Mouse (Mus musculus): Measurements from ENCODE around the gene Nos1ap. TPM values are rescaled to one million over a fixed set of nuclear protein-coding genes. Genes with fewer than 3 reads are reported as not detected.

Nos1ap gene
- polyA plus RNA-seq, 1 experiment from 2014 or later = 14.6 TPM

DNA sequence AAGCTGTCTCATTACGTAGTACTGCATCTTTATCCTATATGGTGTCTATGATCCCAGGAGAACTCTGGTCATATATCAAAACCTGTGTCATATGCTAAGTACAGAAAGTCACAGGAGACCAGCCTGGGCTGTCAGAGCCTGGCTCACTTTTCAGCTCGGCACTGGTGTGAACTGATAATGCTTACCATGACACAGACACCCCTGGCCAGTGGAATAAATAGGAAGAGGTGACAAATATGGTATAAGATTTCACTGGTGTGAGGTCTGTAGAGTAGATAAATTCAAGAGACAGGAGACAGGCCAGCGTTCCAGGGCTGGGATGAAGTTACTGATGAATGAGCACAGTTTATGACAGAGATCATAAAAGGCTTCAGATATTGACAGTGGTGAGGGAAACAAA is 84.6 kb downstream of the Nos1ap start:
- Histone ChIP-seq H3K4me3 (ENCODE audit: low read length) (no peak overlapping the region), H3K36me3 (ENCODE audit: control insufficient read depth, insufficient read depth) (no peaks in the 10 kb centered on the region), H3K4me2 (ENCODE audit: low read depth, low read length) (no peak overlapping the region), H3K27ac (ENCODE audit: low read length) (no peak overlapping the region), H3K27me3 (ENCODE audit: control insufficient read depth, insufficient read depth, low read length) (no peaks in the 10 kb centered on the region), H3K9me3 (replicated peaks; ENCODE audit: control insufficient read depth, low read length) (no peaks in the 10 kb centered on the region), H3K4me1 (ENCODE audit: control insufficient read depth, insufficient read depth, low read length) (peaks cover 48% of the 10 kb centered on the region), H3K9ac (ENCODE audit: low read length) (no peak overlapping the region)
- 37% methylated on average over 3 of the region's 3 CpGs for WGBS
- ATAC-seq (replicated peaks; ENCODE audit: extremely low read depth, insufficient read depth, low FRiP score) = no peak; the same call in 1 of the 2 replicates

DNA sequence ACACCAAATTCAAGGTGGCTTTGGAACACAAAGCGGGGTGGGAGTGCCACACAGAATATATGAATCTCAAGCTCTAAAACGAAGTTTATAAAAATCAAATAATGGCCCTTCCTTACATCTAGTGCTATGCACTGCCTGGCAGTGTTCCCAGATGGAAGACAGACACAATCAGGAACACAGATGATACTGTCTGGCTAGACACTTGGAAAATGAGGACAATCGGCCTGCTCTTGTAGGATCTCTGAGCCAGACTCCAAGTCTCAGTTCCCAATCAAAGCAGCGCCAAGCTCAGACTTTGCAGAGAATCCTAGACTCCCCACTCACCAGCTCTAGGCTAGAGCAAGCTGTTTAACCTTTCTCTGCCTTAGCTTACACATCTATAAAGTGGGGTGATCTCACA is 85.3 kb downstream of the Nos1ap start:
- Histone ChIP-seq H3K4me3 (ENCODE audit: low read length) (no peak overlapping the region), H3K36me3 (ENCODE audit: control insufficient read depth, insufficient read depth) (no peaks in the 10 kb centered on the region), H3K9ac (ENCODE audit: low read length) (no peak overlapping the region), H3K9me3 (replicated peaks; ENCODE audit: control insufficient read depth, low read length) (no peaks in the 10 kb centered on the region), H3K4me1 (ENCODE audit: control insufficient read depth, insufficient read depth, low read length) (peaks cover 51% of the 10 kb centered on the region), H3K4me2 (ENCODE audit: low read depth, low read length) (no peak overlapping the region), H3K27me3 (ENCODE audit: control insufficient read depth, insufficient read depth, low read length) (no peaks in the 10 kb centered on the region), H3K27ac (ENCODE audit: low read length) (no peak overlapping the region; the same call in 1 of the 2 replicates)
- 55% methylated on average over 4 of the region's 4 CpGs for WGBS
- ATAC-seq (replicated peaks; ENCODE audit: extremely low read depth, insufficient read depth, low FRiP score) = no peak

DNA sequence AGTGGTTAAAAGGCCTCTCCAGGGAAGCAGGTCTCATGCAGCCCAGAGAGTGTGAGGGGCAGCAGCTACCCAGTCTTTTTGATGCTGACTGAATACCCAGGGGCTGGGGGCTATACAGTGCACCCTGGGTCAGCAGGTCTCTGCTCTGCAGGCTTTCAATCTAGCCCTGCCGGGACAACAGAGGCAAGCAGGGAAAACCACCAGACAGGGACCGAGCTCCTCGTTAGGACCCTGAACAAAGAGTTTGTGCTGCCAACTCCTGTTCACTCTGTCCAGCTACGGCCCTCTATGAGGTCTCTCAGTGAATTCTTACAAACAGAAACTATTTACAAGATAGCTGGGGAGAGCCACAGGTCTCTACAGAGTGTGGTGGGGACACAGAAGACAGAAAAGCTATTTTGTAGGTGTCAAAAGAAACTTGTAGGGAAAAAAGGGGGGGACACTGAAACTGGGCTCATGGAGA is 86.4 kb downstream of the Nos1ap start:
- H3K4me2 ChIP-seq (ENCODE audit: low read depth, low read length) = no peak overlapping the region
- H3K27me3 ChIP-seq (ENCODE audit: control insufficient read depth, insufficient read depth, low read length) = no peaks in the 10 kb centered on the region
- peak overlapping the region; percentile 9 for H3K27ac ChIP-seq (ENCODE audit: low read length)
- no peaks in the 10 kb centered on the region for H3K36me3 ChIP-seq (ENCODE audit: control insufficient read depth, insufficient read depth)
- 46% methylated on average over 4 of the region's 4 CpGs for WGBS
- no peaks in the 10 kb centered on the region for H3K9me3 ChIP-seq (replicated peaks; ENCODE audit: control insufficient read depth, low read length)
- no peak for ATAC-seq (replicated peaks; ENCODE audit: extremely low read depth, insufficient read depth, low FRiP score)
- peaks cover 55% of the 10 kb centered on the region for H3K4me1 ChIP-seq (ENCODE audit: control insufficient read depth, insufficient read depth, low read length)
- no peak overlapping the region for H3K4me3 ChIP-seq (ENCODE audit: low read length)
- H3K9ac ChIP-seq (ENCODE audit: low read length) = peak overlapping the region; percentile 1; the same call in 1 of the 2 replicates

DNA sequence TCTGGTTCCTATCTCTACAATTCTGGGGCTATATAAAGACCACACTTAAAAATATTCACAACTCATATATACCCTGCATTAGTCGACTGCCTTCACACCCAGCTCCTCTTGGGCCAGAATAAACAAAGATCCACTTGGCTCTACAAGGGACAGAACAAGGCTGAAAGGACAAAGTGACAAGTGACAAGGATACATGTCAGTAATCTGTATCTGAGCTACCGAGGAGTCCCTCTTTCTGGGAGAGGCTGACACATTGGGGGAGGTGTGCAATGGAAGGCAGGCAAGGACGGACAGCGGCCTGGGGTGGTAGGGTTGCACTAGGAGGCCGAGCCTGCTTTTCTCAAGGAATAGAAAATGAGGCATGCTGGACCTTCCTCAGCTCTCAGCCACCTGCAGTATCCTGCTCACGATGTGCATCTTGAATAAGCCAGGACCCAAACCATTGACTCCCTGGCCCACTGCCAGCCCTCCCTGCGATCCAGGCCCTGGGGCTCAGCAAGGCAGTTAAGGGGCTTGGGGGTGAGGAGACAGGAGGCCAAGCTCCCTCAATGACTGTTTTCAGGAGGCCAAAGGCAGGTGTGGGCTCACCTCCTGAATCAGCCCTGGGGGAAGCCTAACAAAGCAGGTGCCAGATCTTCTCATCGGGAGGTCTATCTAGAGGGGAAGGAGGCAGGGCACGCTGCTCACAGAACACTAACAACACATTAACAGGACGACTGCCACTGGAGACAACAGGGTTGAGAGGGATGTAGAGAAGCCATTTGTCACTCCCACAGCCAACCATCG is 87.0 kb downstream of the Nos1ap start:
- Histone ChIP-seq H3K36me3 (ENCODE audit: control insufficient read depth, insufficient read depth) (no peaks in the 10 kb centered on the region), H3K4me1 (ENCODE audit: control insufficient read depth, insufficient read depth, low read length) (peaks cover 61% of the 10 kb centered on the region), H3K4me2 (ENCODE audit: low read depth, low read length) (peak overlapping the region; percentile 6; the same call in 1 of the 2 replicates), H3K9me3 (replicated peaks; ENCODE audit: control insufficient read depth, low read length) (no peaks in the 10 kb centered on the region), H3K9ac (ENCODE audit: low read length) (peak overlapping the region; percentile 1; the same call in 1 of the 2 replicates), H3K4me3 (ENCODE audit: low read length) (no peak overlapping the region), H3K27me3 (ENCODE audit: control insufficient read depth, insufficient read depth, low read length) (no peaks in the 10 kb centered on the region), H3K27ac (ENCODE audit: low read length) (peak overlapping the region; percentile 9)
- 28% methylated on average over 11 of the region's 11 CpGs for WGBS
- ATAC-seq (replicated peaks; ENCODE audit: extremely low read depth, insufficient read depth, low FRiP score) = no peak

DNA sequence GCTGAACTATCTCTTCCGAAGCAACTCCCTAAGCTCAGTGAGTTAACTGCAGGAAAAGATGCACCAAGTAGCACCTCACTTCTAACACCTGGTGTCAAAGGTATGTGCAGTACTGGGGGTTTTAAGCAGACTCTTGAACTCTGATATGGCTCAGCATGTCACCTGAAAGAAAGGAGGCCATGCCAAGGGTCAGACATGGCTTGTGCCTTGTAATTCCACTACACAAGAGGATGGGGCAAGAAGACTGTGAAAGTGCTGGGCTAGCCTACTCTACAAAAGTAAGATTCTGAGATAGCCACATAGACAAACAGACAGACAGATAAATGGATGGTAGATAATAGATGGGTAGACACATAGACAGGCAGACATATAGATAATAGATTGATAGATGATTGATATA is 87.7 kb downstream of the Nos1ap start:
- Histone ChIP-seq H3K9me3 (replicated peaks; ENCODE audit: control insufficient read depth, low read length) (no peaks in the 10 kb centered on the region), H3K4me1 (ENCODE audit: control insufficient read depth, insufficient read depth, low read length) (peaks cover 61% of the 10 kb centered on the region), H3K9ac (ENCODE audit: low read length) (no peak overlapping the region), H3K27me3 (ENCODE audit: control insufficient read depth, insufficient read depth, low read length) (no peaks in the 10 kb centered on the region), H3K4me2 (ENCODE audit: low read depth, low read length) (no peak overlapping the region), H3K4me3 (ENCODE audit: low read length) (no peak overlapping the region), H3K36me3 (ENCODE audit: control insufficient read depth, insufficient read depth) (no peaks in the 10 kb centered on the region), H3K27ac (ENCODE audit: low read length) (no peak overlapping the region)
- no peak for ATAC-seq (replicated peaks; ENCODE audit: extremely low read depth, insufficient read depth, low FRiP score)
- WGBS = 67% methylated on average over 1 of the region's 1 CpGs

DNA sequence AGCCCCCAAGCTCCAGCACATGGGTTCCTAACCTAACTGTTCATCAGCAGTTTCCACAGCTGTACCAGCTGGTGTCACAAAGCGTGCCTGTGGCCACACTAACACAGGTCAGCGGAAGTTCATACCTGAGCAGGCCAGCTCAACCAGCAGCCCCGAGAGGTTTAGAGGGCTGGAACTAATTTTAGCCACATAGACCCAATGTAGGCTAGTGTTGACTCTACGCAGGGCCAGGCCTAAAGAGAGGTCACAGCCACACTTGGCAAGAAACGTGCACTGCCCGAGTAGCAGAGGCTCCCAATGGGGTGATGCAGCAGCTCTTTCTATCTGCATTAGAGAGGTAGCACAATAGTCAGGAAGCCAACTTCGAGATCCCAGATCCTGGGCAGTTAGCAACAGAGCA is 88.1 kb downstream of the Nos1ap start:
- Histone ChIP-seq H3K9me3 (replicated peaks; ENCODE audit: control insufficient read depth, low read length) (no peaks in the 10 kb centered on the region), H3K4me2 (ENCODE audit: low read depth, low read length) (no peak overlapping the region), H3K36me3 (ENCODE audit: control insufficient read depth, insufficient read depth) (no peaks in the 10 kb centered on the region), H3K4me1 (ENCODE audit: control insufficient read depth, insufficient read depth, low read length) (peaks cover 60% of the 10 kb centered on the region), H3K4me3 (ENCODE audit: low read length) (no peak overlapping the region), H3K27ac (ENCODE audit: low read length) (0 out of 2 replicates have a peak overlapping the region, but pooled peaks have one; percentile 5), H3K9ac (ENCODE audit: low read length) (no peak overlapping the region), H3K27me3 (ENCODE audit: control insufficient read depth, insufficient read depth, low read length) (no peaks in the 10 kb centered on the region)
- 0 out of 2 replicates have a peak, but pooled peaks have one; percentile 29 for ATAC-seq (replicated peaks; ENCODE audit: extremely low read depth, insufficient read depth, low FRiP score)
- 33% methylated on average over 7 of the region's 7 CpGs for WGBS

DNA sequence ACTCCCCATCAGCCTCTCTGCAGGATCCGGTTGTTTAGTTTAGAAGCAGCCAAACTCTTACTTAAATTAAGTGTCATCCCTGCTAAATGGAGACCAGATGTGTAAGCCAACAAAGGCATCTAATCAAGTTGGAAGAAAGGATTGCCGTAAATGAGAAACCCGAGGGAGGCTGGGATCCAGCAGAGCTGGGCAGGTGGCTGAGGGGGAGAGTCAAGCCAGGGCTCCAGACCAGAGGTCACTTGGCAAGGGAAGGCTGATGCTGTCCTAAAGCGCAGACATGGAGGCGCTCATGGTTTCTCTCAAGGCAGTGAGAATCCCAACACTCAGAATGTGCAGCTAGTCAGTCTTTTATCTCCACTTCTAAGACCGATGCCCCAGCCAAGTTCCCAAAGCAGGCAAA is 89.8 kb downstream of the Nos1ap start:
- H3K36me3 ChIP-seq (ENCODE audit: control insufficient read depth, insufficient read depth) = no peaks in the 10 kb centered on the region
- no peaks in the 10 kb centered on the region for H3K27me3 ChIP-seq (ENCODE audit: control insufficient read depth, insufficient read depth, low read length)
- no peak overlapping the region for H3K9ac ChIP-seq (ENCODE audit: low read length)
- H3K27ac ChIP-seq (ENCODE audit: low read length) = no peak overlapping the region
- peaks cover 52% of the 10 kb centered on the region for H3K4me1 ChIP-seq (ENCODE audit: control insufficient read depth, insufficient read depth, low read length)
- 54% methylated on average over 6 of the region's 6 CpGs for WGBS
- no peaks in the 10 kb centered on the region for H3K9me3 ChIP-seq (replicated peaks; ENCODE audit: control insufficient read depth, low read length)
- no peak overlapping the region for H3K4me3 ChIP-seq (ENCODE audit: low read length)
- no peak for ATAC-seq (replicated peaks; ENCODE audit: extremely low read depth, insufficient read depth, low FRiP score)
- no peak overlapping the region for H3K4me2 ChIP-seq (ENCODE audit: low read depth, low read length)

DNA sequence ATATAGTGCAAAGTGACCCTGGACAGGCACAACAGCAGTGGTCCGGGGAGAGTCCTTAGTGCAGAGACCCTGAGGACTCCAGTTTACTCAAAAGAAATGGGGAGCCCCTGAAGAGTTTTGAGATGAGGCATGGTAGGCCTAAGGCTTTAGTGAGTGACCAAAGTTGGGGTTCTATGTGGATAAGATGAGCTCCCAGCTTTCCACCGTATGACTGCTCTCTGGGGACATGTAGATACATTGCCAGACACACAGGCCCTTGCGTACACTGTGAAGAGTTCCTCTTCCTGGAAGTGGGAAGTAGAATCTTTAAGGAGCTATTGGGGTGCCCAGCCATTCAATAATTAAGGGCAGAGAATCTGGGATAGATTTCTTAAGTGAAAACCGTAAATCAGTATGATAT is 90.2 kb downstream of the Nos1ap start:
- H3K4me2 ChIP-seq (ENCODE audit: low read depth, low read length) = no peak overlapping the region
- no peaks in the 10 kb centered on the region for H3K36me3 ChIP-seq (ENCODE audit: control insufficient read depth, insufficient read depth)
- no peaks in the 10 kb centered on the region for H3K27me3 ChIP-seq (ENCODE audit: control insufficient read depth, insufficient read depth, low read length)
- no peak overlapping the region for H3K27ac ChIP-seq (ENCODE audit: low read length)
- H3K9ac ChIP-seq (ENCODE audit: low read length) = no peak overlapping the region
- no peak for ATAC-seq (replicated peaks; ENCODE audit: extremely low read depth, insufficient read depth, low FRiP score)
- H3K9me3 ChIP-seq (replicated peaks; ENCODE audit: control insufficient read depth, low read length) = no peaks in the 10 kb centered on the region
- 71% methylated on average over 4 of the region's 4 CpGs for WGBS
- peaks cover 47% of the 10 kb centered on the region for H3K4me1 ChIP-seq (ENCODE audit: control insufficient read depth, insufficient read depth, low read length)
- H3K4me3 ChIP-seq (ENCODE audit: low read length) = no peak overlapping the region

DNA sequence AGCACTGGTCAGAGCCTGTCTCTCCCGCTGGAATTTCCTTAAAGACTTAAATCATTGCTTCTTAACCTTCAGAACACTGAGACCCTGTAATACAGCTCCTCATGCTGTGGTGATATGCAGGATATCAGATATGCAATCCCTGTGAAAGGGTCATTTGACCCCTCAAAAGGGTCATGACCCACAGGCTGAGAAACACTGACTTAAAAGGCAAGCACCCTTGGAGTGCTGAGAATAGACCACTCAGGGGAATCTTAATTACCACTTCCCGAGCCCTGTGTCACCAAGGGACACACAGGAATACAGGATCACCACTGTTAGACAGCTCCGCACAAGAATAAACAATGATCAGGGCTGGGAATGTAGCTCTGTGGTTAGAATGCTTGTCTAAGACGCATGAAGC is 91.0 kb downstream of the Nos1ap start:
- peaks cover 39% of the 10 kb centered on the region for H3K4me1 ChIP-seq (ENCODE audit: control insufficient read depth, insufficient read depth, low read length)
- WGBS = 52% methylated on average over 4 of the region's 4 CpGs
- H3K4me2 ChIP-seq (ENCODE audit: low read depth, low read length) = no peak overlapping the region

More for the DNA sequence above, 91.0 kb downstream of the Nos1ap start:
- H3K36me3 ChIP-seq (ENCODE audit: control insufficient read depth, insufficient read depth) = no peaks in the 10 kb centered on the region
- no peak overlapping the region for H3K4me3 ChIP-seq (ENCODE audit: low read length)
- H3K9me3 ChIP-seq (replicated peaks; ENCODE audit: control insufficient read depth, low read length) = no peaks in the 10 kb centered on the region
- no peak overlapping the region for H3K9ac ChIP-seq (ENCODE audit: low read length)
- no peak for ATAC-seq (replicated peaks; ENCODE audit: extremely low read depth, insufficient read depth, low FRiP score)
- no peak overlapping the region for H3K27ac ChIP-seq (ENCODE audit: low read length)
- H3K27me3 ChIP-seq (ENCODE audit: control insufficient read depth, insufficient read depth, low read length) = no peaks in the 10 kb centered on the region
